Mouse (Mus musculus) retina, adult 2 months (tissue): ENCODE results near the gene Sinhcaf.
"Not testable (repeated sequence)": the region's sequence is repeated elsewhere in the genome, so short reads cannot be mapped to it uniquely, and the experiment has no call there.

Experiments
- DNase-seq: peaks from one replicate; pipeline ENCODE4 v3.0.0-alpha.2; 2012; ENCODE audit warnings: low read depth, low spot score

Gene Sinhcaf

GRCm38 (mm10) chr6:148946409-148946742 is at the start of gene Sinhcaf:
TSS of gene Sinhcaf (minus strand) at chr6:148946467.
- peak; percentile 80 for DNase-seq

GRCm38 (mm10) chr6:148994327-148994999 is 48.2 kb upstream of the Sinhcaf start:
- no peak for DNase-seq

DNA sequence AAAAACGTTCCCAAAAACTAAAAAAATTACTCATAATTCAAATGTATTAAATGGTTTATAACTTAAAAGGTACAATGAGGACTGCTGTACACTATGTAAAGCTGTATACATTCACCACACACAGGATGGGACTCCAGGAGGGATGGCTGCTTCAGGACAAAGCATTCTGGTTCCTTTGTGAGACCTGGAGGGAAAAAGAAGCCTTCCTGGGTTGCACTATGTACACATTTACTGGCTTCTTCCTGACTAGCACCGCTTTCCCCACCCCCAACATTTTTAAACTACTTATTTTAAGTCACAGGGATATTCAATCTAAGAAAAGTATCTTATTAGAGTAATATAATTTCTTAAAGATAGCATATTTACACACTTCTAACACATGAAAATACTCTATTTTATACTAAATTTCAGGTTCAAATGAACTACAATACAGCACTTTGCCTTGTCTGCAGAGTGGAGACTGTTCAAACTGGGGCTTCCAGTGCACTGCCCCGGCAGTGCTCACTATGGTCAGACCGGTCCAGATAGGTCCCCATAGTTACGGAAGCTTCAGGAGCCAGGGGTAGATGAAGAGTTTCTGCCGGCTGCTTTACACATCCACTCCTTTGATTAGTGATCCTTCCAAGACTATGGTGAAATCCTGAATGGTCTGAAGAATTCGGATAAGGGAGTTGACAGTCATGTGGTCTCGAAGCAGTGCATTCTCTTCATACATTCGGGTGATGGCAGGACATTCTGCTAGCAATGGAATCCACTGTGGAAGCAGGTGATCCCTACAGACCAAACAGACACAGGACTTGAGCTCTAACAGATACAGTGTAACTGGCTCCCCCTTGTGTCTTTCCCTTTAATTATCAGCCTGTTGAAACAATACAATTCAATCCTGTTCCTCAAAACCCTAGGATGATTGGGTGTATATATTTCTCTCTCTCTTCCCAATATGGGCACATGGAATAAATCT is 47.1 kb upstream of the Sinhcaf start:
- DNase-seq, result peak; percentile 9

DNA sequence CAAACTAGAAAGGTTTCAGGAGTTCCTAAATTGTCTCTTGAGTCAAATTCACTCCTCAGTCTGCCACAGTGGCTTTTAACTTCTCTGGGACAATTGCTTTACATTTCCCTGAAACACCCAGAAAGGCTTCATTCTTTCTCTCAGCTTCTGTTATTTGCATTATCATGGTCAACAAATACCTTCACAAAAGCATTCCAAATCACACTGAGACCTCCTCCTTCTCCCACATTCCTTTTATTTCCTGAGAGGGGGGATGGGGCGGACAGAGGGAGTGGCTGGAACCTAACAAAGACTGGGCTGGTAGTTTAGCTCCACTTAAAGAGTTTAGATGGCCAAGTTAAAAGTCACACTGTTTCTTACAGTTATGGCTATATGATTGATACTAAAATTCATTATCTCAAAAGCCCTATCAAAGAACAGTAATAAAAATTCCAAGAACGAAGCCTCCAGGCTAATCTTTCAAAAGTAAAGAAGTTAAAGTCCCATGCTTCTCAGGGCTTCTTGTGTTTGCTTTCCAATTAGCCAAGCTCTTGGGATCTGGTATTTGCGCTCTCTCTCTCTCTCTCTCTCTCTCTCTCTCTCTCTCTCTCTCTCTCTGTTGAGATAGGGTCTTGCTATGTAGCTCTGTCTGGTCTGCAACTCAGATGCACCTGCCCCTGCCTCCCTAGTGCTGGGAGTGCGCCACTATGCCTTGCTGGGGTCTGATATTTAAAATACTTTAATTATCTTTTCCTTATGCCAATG is 46.3 kb upstream of the Sinhcaf start:
- DNase-seq, result no peak

DNA sequence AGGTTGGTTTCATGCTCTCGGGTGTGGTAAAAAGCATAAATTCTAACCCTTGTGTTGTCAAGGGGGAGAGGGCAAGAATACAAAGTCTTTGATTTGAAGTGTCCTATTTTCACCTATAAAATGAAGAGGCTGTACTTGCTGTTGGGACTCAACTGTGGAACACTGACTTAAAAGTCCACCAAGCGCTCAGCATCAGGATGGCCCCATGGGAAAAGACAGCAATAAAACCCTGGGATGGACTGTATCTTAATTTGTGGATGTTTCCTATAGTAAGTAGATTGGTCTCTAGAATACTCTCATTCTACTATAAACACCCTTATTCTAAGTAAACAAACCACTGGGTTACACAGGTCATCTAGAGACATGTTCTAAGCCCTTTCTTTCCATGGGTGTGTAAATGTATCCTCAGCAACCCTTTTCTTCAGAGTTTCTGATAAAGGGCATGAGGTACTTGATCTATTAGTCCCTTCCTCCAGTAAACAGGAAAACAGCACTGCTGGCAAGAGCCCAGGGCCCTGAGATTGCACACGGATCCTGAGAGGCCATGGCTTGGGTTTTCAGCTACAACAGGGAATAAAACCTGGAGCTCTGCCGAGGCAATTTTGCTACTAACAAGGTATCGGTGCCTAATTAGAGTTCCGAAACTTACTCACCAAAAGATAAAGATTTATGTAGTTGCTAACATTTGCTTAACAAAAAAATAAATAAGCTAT is 45.5 kb upstream of the Sinhcaf start:
- DNase-seq, result no peak

DNA sequence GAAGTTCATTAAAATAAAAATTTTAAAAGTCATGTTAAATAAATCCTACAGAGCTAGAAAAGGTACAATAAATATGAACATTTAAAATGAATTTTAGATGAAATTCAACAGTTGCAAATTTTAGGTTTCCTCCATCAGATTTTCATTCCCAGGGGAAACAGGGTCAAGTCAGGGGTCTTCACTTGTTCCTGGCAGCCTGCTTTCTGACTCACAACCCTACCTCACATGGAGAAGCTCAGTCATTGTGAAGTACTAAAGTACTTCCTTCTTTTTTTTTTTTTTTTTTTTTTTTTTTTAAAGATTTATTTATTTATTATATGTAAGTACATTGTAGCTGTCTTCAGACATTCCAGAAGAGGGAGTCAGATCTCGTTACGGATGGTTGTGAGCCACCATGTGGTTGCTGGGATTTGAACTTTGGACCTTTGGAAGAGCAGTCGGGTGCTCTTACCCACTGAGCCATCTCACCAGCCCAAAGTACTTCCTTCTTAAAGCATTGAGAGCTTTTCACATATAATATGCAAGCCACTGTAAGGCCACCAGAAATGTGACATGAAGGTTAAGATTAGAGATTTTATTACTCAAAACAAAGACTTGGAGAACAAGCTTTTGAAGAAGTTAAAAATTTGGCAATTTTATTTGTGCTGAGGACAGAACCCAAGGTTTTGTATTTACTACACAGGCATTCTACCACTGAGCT is 43.7 kb upstream of the Sinhcaf start:
- not testable (repeated sequence) for DNase-seq

GRCm38 (mm10) chr6:148986003-148986402 is 39.7 kb upstream of the Sinhcaf start:
- no peak for DNase-seq

DNA sequence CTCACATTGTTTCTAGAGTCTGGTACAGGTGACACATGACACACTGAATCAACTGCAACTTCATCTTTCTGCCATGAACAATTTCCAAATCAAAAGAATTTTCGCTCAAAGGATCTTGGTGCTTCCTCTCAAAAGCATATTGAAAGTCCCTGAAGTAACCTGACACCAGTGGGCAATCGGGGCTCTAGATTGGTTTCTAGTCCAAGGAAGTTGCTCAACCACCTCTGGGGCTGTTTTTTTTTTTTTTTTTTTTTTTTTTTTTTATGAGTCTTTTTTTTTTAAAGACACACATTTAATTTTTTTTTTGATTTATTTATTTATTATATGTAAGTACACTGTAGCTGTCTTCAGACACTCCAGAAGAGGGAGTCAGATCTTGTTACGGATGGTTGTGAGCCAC is 34.2 kb upstream of the Sinhcaf start:
- no peak for DNase-seq

GRCm38 (mm10) chr6:148975096-148975495 is 28.8 kb upstream of the Sinhcaf start:
- DNase-seq, result no peak

GRCm38 (mm10) chr6:148972891-148973290 is 26.6 kb upstream of the Sinhcaf start:
- DNase-seq, result no peak

- DNase-seq, result no peak
Measured at GRCm38 (mm10) chr6:148972059-148972848, 26.0 kb upstream of the Sinhcaf start.

DNA sequence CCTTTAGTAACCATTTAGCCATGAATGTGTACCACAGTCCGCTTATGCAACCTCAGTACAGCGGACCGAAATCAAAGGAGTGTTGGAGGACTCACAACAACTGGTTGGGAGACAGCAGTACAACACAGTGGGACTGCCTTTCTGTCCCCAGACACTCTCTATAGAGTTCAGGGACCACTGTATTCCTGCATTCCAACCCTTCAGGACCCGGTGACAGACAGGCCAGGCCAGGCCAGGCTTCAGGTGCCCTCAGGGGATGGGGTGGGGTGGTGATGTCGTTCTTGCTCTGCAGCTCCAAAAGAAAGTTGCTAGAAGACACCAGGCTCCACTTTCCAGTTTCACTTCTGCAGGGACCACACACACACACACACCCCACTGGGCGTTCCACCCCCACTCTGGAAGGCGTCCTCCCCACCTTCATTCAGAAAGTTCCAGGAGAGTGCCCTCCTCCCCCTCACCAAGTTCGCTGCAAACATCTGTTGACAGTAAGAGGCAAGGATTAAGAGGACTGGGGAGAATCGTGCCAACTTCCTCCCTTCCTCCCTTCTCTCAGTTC is 25.2 kb upstream of the Sinhcaf start:
- no peak for DNase-seq

DNA sequence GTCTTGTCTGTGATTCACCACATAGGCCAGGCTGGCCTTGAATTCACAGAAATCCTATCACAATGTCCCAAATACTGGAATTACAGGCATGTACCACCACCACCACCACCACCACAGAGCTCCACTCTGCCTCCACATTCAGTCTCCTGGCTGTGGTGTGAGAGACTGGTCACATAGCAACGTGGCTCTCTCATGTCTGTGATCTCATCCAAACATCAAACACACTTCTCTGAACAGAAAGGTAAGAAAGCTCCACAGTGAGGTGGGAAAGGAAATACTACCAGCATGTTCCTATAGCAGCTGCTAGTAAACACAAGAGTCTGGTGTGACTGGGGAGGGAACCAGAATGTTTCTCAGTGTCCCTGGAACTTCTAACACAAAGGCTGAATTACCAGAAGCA is 15.0 kb upstream of the Sinhcaf start:
- DNase-seq, result no peak

DNA sequence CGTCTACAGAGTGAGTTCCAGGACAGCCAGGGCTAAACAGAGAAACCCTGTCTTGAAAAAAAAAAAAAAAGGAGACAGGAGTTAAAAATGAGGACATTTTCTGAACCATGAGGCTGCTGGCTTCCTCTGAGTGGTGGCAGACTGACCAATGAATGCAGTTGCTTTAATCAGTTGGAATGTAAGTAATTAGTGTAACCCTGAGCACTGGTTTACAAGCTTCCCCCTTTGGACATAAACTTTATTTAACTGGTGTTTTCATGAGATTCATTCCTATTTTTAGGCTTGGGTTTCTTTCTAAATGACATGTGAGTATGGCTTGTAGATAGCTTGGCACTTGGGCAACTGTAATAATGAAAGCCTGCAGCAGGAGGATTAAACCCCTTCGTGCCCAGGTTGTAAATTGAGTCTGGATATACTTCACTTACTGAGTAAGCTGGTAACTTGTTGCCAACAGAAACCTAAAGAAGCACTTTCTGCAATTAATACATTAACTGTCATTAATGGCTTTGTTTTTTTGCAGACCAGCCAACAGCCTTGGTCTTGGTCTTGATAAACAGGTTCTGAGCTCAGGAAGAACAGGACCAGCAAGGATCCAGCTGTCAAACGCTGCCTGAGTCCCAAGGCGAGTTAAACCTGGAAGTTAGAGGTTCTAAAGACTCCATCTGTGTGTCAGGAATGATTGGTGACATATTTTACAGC is 13.4 kb upstream of the Sinhcaf start:
- DNase-seq, result no peak

DNA sequence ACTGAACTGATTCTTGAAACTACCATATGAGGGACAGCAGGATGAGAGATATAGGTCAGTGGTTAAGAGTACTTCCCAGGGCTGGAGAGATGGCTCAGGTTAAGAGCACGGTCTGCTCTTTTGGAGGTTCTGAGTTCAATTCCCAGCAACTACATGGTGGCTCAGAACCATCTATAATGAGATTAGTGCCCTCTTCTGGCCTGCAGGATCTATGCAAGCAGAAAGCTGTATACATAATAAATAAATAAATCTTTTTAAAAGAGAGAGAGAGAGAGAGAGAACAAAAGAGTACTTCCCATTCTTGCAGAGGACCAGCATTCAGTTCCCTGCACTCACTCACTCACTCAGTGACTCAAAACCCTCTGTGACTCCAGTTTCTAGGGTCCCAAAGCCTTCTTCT is 12.4 kb upstream of the Sinhcaf start:
- no peak for DNase-seq

GRCm38 (mm10) chr6:148957046-148957445 is 10.8 kb upstream of the Sinhcaf start:
- no peak for DNase-seq

DNA sequence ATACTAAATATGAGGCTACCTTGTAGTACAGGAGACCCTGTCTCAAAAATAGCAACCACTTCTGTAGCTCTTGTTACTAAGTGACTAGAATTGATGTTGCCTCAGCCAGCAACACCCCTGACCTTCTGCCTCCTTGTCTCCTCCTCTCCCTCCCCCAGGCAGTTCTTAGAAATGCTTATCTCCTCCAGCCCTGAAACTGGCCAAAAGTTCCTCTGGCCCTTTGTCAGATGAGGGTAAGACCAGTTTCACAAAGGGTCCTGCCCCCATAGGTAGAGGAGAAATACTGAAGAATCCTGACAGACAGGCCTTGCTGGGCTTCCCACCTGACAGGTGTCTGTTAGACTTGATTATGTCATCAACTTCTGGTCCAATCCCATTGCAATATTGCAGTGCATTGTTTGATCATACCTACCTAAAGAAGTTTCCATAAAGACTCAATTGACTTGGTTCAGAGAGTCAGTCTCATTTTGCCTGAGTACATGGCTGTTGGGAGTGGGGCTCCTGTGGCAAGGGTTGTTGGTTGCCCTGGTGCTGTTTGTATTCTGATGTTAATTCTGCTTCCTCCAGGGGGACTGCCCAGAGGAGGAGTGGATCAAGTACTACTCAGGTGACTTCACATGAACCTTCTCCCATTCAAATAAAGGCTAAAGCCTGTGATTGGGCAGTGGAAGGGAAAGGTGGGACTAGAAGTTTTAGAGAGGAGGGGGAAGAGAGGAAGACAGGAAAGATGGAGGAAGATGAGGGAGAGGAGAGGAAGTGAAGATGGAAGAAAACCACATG is 9.6 kb upstream of the Sinhcaf start:
- no peak for DNase-seq

- DNase-seq, result no peak
Measured at GRCm38 (mm10) chr6:148946881-148947405, 676 bp upstream of the Sinhcaf start.
